Mouse (Mus musculus) skeletal muscle tissue, postnatal 0 days (tissue): ENCODE measurements around the gene Pam. TPM values are rescaled to one million over a fixed set of nuclear protein-coding genes. Genes with fewer than 3 reads are reported as not detected.

ENCODE experiments used
- polyA plus RNA-seq: library from polyadenylated mRNA; unstranded; fragments of >200 nt; fragmentation: Nextera tagmentation; extraction: Ambion mirVana; gene quantifications from 2 replicates; pipeline ENCODE4 v1.2.1, GENCODE M21; 2015

Pam gene
- polyA plus RNA-seq, result 31.5 and 33.3 TPM in 2 replicates

GRCm38 (mm10) chr1:98095246-98095990 is at the start of gene Pam:
TSS of gene Pam (minus strand) at chr1:98095646.

GRCm38 (mm10) chr1:97769904-97770753 is 325.3 kb downstream of the Pam start, which contains the start of the genes Gin1 and Ppip5k2:
TSS of gene Gin1 (plus strand) at chr1:97770172.
TSS of gene Ppip5k2 (minus strand) at chr1:97770411.

